Mouse (Mus musculus) E14TG2a.4 (cell line): ENCODE measurements at regions not wholly inside any gene's neighbourhood (a gene's known extent, or its start where the extent isn't known, plus 50 kb on each side); places are given as distances from the start of the nearest gene placed in this dataset.

Source experiments
- CTCF ChIP-seq: conservative IDR thresholded peaks from 2 replicates; pipeline ENCODE4 v1.5.1; 2014; ENCODE audit warnings: low read length
- NANOG ChIP-seq: IDR thresholded peaks from 2 replicates; pipeline ENCODE4 v1.6.1; 2014; ENCODE audit warnings: borderline replicate concordance, low read length, mixed read lengths
- POU5F1 ChIP-seq: IDR thresholded peaks from 2 replicates; pipeline ENCODE4 v1.6.1; 2014; ENCODE audit warnings: low read length, borderline replicate concordance

GRCm38 (mm10) chr14:58306832-58307521 is 236.6 kb downstream of the Fgf9 start:
- TF ChIP-seq CTCF (no peak), POU5F1 (no peak), NANOG (no peak)
